Mouse (Mus musculus) limb, embryonic 11.5 days (tissue): ENCODE data around the gene Ric1. TPM values are rescaled to one million over a fixed set of nuclear protein-coding genes. Genes with fewer than 3 reads are reported as not detected.

Source experiments
- ATAC-seq: fragments of 200-750 bp; cut with Nextera tagmentation; 2 replicates; pipeline ENCODE4 v1.8.0; 2017; ENCODE audit warnings: low read depth; ENCODE audit not compliant: insufficient number of reproducible peaks, low FRiP score, low TSS enrichment
- DNase-seq: peaks from one replicate; pipeline ENCODE4 v3.0.0-alpha.2; 2015; ENCODE audit warnings: low spot score
- H3K27ac ChIP-seq: fragments of 300-500 bp; sonication (generic); replicated peaks from 2 replicates; pipeline ENCODE4 v1.5.1; 2014; ENCODE audit warnings: low read depth, mild to moderate bottlenecking, low read length
- H3K27me3 ChIP-seq: fragments of 300-500 bp; sonication (generic); 2 replicates; pipeline ENCODE4 v1.6.1; 2014; ENCODE audit warnings: mild to moderate bottlenecking, low read length, mixed read lengths; ENCODE audit not compliant: control insufficient read depth, insufficient read depth
- H3K36me3 ChIP-seq: fragments of 300-500 bp; sonication (generic); 2 replicates; pipeline ENCODE4 v1.6.1; 2014; ENCODE audit warnings: mild to moderate bottlenecking, low read length, moderate library complexity, mixed read lengths; ENCODE audit not compliant: control insufficient read depth, insufficient read depth
- H3K4me1 ChIP-seq: fragments of 300-500 bp; sonication (generic); 2 replicates; pipeline ENCODE4 v1.6.1; 2014; ENCODE audit warnings: low read length, mixed read lengths; ENCODE audit not compliant: control insufficient read depth, insufficient read depth
- H3K4me2 ChIP-seq: fragments of 300-500 bp; sonication (generic); 2 replicates; pipeline ENCODE4 v1.6.1; 2014; ENCODE audit warnings: low read depth, mild to moderate bottlenecking, moderate library complexity; ENCODE audit not compliant: severe bottlenecking
- H3K4me3 ChIP-seq: fragments of 300-500 bp; sonication (generic); 2 replicates; pipeline ENCODE4 v1.5.1; 2014; ENCODE audit warnings: low read depth, low read length
- H3K9ac ChIP-seq: fragments of 300-500 bp; sonication (generic); 2 replicates; pipeline ENCODE4 v1.6.1; 2014; ENCODE audit warnings: mild to moderate bottlenecking, low read length
- H3K9me3 ChIP-seq: fragments of 300-500 bp; sonication (generic); 2 replicates; pipeline ENCODE4 v1.6.1; 2016; ENCODE audit warnings: low read length; ENCODE audit not compliant: control insufficient read depth
- WGBS: fragments of 180-500 bp; shearing (Covaris S2); extraction: QIAGEN DNeasy Blood & Tissue Kit; methylation state at CpG from one replicate; pipeline ENCODE4 v1.1.7; 2014; 5-methylcytosine and 5-hydroxymethylcytosine counted together
- polyA plus RNA-seq: library from polyadenylated mRNA; unstranded; fragments of >200 nt; fragmentation: Nextera tagmentation; extraction: Ambion mirVana; gene quantifications from 2 replicates; pipeline ENCODE4 v1.2.1, GENCODE M21; 2014

Ric1 gene
- polyA plus RNA-seq, 1 experiment from 2014 or later = 21.9 TPM

DNA sequence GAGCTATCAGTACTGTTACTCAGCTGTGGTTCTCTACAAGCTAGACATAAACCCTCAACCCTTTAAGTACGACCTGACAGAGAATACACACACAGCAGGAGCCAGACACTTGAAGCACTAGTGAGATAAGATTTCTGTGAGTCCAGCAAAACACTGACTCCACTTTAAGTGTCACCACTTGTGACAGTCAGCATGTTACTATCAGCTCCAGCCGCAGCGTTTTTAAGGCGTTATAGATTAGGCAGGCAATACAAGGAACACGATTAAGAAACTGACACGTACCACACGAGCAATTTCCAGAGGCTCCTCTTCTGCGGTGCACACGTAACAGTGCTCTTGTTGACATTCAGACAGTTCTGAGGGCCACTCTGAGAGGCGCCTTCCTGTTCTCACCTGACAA is 88.8 kb downstream of the Ric1 start:
- no peaks in the 10 kb centered on the region for H3K27me3 ChIP-seq
- no peaks in the 10 kb centered on the region for H3K9me3 ChIP-seq
- 92% methylated on average over 10 of the region's 10 CpGs for WGBS
- DNase-seq (no peak), ATAC-seq (no peak)
- no peak overlapping the region for H3K4me3 ChIP-seq
- peaks cover 3% of the 10 kb centered on the region; the same call in 1 of the 2 replicates for H3K36me3 ChIP-seq
- H3K4me2 ChIP-seq = no peak overlapping the region
- no peaks in the 10 kb centered on the region for H3K4me1 ChIP-seq
- H3K27ac ChIP-seq = no peak overlapping the region
- no peak overlapping the region for H3K9ac ChIP-seq

- Histone ChIP-seq H3K9ac (no peak overlapping the region), H3K4me2 (no peak overlapping the region), H3K27ac (no peak overlapping the region), H3K9me3 (no peaks in the 10 kb centered on the region), H3K27me3 (no peaks in the 10 kb centered on the region), H3K4me1 (no peaks in the 10 kb centered on the region), H3K36me3 (peaks cover 3% of the 10 kb centered on the region), H3K4me3 (no peak overlapping the region)
- DNase-seq = no peak
- ATAC-seq = no peak
- 89% methylated on average over 2 of the region's 2 CpGs for WGBS
These were observed 90.0 kb downstream of the Ric1 start for GRCm38 (mm10) chr19:29612102-29612501.

GRCm38 (mm10) chr19:29641055-29641454 is 119.0 kb downstream of the Ric1 start:
- H3K9ac ChIP-seq = no peak overlapping the region
- H3K9me3 ChIP-seq = no peaks in the 10 kb centered on the region
- H3K4me2 ChIP-seq = peak overlapping the region; percentile 28
- 21% methylated on average over 9 of the region's 9 CpGs for WGBS
- peak; percentile 39; the same call in 1 of the 2 replicates for ATAC-seq
- peaks cover 17% of the 10 kb centered on the region for H3K4me1 ChIP-seq
- H3K36me3 ChIP-seq = peaks cover 6% of the 10 kb centered on the region; the same call in 1 of the 2 replicates
- H3K4me3 ChIP-seq = no peak overlapping the region
- DNase-seq = peak; percentile 25
- H3K27me3 ChIP-seq = no peaks in the 10 kb centered on the region
- H3K27ac ChIP-seq = peak overlapping the region; percentile 42; the same call in 1 of the 2 replicates

DNA sequence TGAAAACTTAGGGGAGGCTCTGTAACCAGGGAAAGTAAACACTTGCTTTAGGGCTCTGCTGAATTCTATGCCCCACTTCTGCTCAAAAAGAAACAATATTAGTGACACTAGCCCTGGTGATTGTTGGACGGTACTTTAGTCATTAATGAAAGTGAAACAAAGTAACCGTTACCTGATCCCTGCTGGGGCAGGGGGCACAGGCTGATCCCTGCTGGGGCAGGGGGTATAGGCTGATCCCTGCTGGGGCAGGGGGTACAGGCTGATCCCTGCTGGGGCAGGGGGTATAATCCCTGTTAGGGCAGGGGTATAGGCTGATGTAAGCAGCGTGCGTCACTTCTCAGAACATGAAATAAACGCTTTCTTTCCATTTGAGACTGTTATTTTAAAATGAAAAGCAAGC is 119.4 kb downstream of the Ric1 start:
- Histone ChIP-seq H3K4me3 (no peak overlapping the region), H3K9me3 (no peaks in the 10 kb centered on the region), H3K4me1 (peaks cover 17% of the 10 kb centered on the region), H3K36me3 (peaks cover 7% of the 10 kb centered on the region; the same call in 1 of the 2 replicates), H3K27me3 (no peaks in the 10 kb centered on the region), H3K9ac (peak overlapping the region; percentile 22; the same call in 1 of the 2 replicates), H3K4me2 (peak overlapping the region; percentile 28; the same call in 1 of the 2 replicates), H3K27ac (peak overlapping the region; percentile 70; the same call in 1 of the 2 replicates)
- DNase-seq = no peak
- no peak for ATAC-seq
- 39% methylated on average over 5 of the region's 5 CpGs for whole genome bisulfite sequencing

DNA sequence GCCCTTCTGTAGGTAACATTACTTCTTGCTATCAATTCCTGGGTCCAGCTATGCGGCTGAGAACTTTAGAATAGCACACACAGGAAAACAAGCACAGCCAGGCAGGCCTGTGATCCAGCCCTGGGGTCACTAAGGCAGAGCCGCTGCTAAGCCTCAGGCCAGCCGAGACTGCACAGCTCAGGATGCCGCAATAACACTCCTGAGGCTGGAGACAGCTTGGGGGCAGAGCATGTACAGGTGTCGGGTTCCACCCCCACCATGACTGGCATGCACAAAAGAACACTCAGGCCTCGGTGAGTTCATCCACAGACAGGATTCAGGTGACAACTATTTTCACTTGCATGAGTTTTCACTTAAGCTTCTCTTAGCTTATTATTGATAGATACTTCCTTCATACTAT is 120.1 kb downstream of the Ric1 start:
- Histone ChIP-seq H3K36me3 (peaks cover 7% of the 10 kb centered on the region; the same call in 1 of the 2 replicates), H3K9ac (no peak overlapping the region), H3K4me2 (no peak overlapping the region), H3K27me3 (no peaks in the 10 kb centered on the region), H3K4me1 (peaks cover 17% of the 10 kb centered on the region), H3K9me3 (no peaks in the 10 kb centered on the region), H3K27ac (no peak overlapping the region), H3K4me3 (no peak overlapping the region)
- ATAC-seq (no peak), DNase-seq (peak; percentile 48)
- WGBS = 28% methylated on average over 6 of the region's 6 CpGs

- Histone ChIP-seq H3K4me3 (no peak overlapping the region), H3K27ac (no peak overlapping the region), H3K4me1 (peaks cover 17% of the 10 kb centered on the region), H3K36me3 (peaks cover 7% of the 10 kb centered on the region; the same call in 1 of the 2 replicates), H3K9ac (no peak overlapping the region), H3K4me2 (no peak overlapping the region), H3K27me3 (no peaks in the 10 kb centered on the region), H3K9me3 (no peaks in the 10 kb centered on the region)
- ATAC-seq = no peak
- DNase-seq = no peak
- WGBS = 83% methylated on average over 11 of the region's 11 CpGs
These were observed 121.3 kb downstream of the Ric1 start for GRCm38 (mm10) chr19:29643194-29643922.

GRCm38 (mm10) chr19:29644747-29645146 is 122.7 kb downstream of the Ric1 start:
- Histone ChIP-seq H3K36me3 (peaks cover 7% of the 10 kb centered on the region; the same call in 1 of the 2 replicates), H3K4me2 (no peak overlapping the region), H3K9me3 (no peaks in the 10 kb centered on the region), H3K27ac (no peak overlapping the region), H3K27me3 (no peaks in the 10 kb centered on the region), H3K4me3 (no peak overlapping the region), H3K9ac (no peak overlapping the region), H3K4me1 (peaks cover 17% of the 10 kb centered on the region)
- DNase-seq (no peak), ATAC-seq (no peak)
- WGBS = 93% methylated on average over 6 of the region's 6 CpGs

GRCm38 (mm10) chr19:29647651-29648549 is 125.8 kb downstream of the Ric1 start, which contains the start of gene Ermp1:
Gene Ermp1 (minus strand): TSS chr19:29648415.
- Histone ChIP-seq H3K4me3 (peak within 1 kb of the TSS; percentile 86), H3K4me1 (no peaks in the 10 kb centered on the region), H3K27ac (peak within 1 kb of the TSS; percentile 73; the same call in 1 of the 2 replicates), H3K9ac (peak within 1 kb of the TSS; percentile 82), H3K4me2 (peak within 1 kb of the TSS; percentile 57), H3K9me3 (no peaks in the 10 kb centered on the region), H3K36me3 (peaks cover 7% of the 10 kb centered on the region; the same call in 1 of the 2 replicates), H3K27me3 (no peaks in the 10 kb centered on the region)
- ATAC-seq (peak; percentile 90), DNase-seq (peak; percentile 99)
- WGBS = under 1% methylated on average over 80 of the region's 90 CpGs
